Mouse (Mus musculus) small intestine, adult 2 months (tissue): Measurements from ENCODE around the gene Spred2.

Experiments used
- CTCF ChIP-seq: fragments of 200-500 bp; IDR thresholded peaks from 2 replicates; pipeline ENCODE4 v1.5.1; 2012; ENCODE audit warnings: low read depth, mild to moderate bottlenecking, control low read depth, inconsistent platforms, low read length, moderate library complexity, mixed read lengths; ENCODE audit not compliant: insufficient replicate concordance, insufficient read length; ENCODE audit errors: extremely low read depth
- POLR2A ChIP-seq: fragments of 200-500 bp; IDR thresholded peaks from 2 replicates; pipeline ENCODE4 v1.6.1; 2012; ENCODE audit warnings: low read depth, mild to moderate bottlenecking, control low read depth, inconsistent platforms, low read length, moderate library complexity

GRCm38 (mm10) chr11:19963717-19964141, 39.6 kb downstream of the Spred2 start:
- TF ChIP-seq CTCF (no peak), POLR2A (no peak)
